Comparison of ENCODE assay signal across 11 mouse cellular contexts in genomic region chr8:111991278-111991677, GRCm38 (mm10). TPM values are rescaled to one million over a fixed set of nuclear protein-coding genes. Genes with fewer than 3 reads are reported as not detected.
DNase-seq lines count a peak whose midpoint lies in the region; ATAC-seq and TF ChIP-seq lines count a peak whose summit lies in the region.
"Had no signal": no experiment of that assay in that cellular context is flagged by ENCODE, and none has a peak within 500 bp of the region (broad histone marks: within the 10 kb centered on the region; RNA-seq: fewer than 3 reads in every experiment).

No protein-coding gene starts in this region.

- H3K27me3 ChIP-seq in heart, embryonic 10.5 days (ENCODE audit: insufficient read depth, poor library complexity, severe bottlenecking), result no peaks in the 10 kb centered on the region
- no peaks in the 10 kb centered on the region for H3K27me3 ChIP-seq in CH12.LX (replicated peaks)
- H3K27me3 ChIP-seq in forebrain, embryonic 15.5 days, result no peaks in the 10 kb centered on the region
- H3K27me3 ChIP-seq in liver, embryonic 15.5 days, result no peaks in the 10 kb centered on the region

- TF ChIP-seq CTCF in CH12.LX (conservative IDR thresholded peaks at IDR 0.05 in 1 of 2, IDR thresholded peaks at IDR 0.05 in 1 of 2; ENCODE audit: low read depth in 2 of 2, low read length in 2 of 2), result no peak

- no peaks in the 10 kb centered on the region for H3K9me3 ChIP-seq in heart, embryonic 10.5 days
- H3K9me3 ChIP-seq in CH12.LX (replicated peaks; ENCODE audit: low read length), result no peaks in the 10 kb centered on the region
- no peaks in the 10 kb centered on the region for H3K9me3 ChIP-seq in forebrain, embryonic 15.5 days
- H3K9me3 ChIP-seq in liver, embryonic 15.5 days (replicated peaks), result no peaks in the 10 kb centered on the region

- H3K4me1 ChIP-seq in heart, embryonic 10.5 days, result 0 out of 2 replicates have a peak, but pooled peaks cover 10% of the 10 kb centered on the region
- H3K4me1 ChIP-seq in CH12.LX (ENCODE audit: control insufficient read depth in 1 of 2, insufficient read depth in 2 of 2), result peaks cover 2 to 21% of the 10 kb centered on the region in 2 experiments; a peak in 3 of 4 replicates
- H3K4me1 ChIP-seq in forebrain, embryonic 15.5 days, result peaks cover 11% of the 10 kb centered on the region
- H3K4me1 ChIP-seq in liver, embryonic 15.5 days (replicated peaks), result peaks cover 14% of the 10 kb centered on the region

- no peak for TF ChIP-seq EP300 in CH12.LX (IDR thresholded peaks at IDR 0.05; ENCODE audit: low read length)

- peak overlapping the region; percentile 90; the same call in 1 of the 2 replicates for H3K27ac ChIP-seq in heart, embryonic 10.5 days
- no peak overlapping the region for H3K27ac ChIP-seq in CH12.LX (ENCODE audit: insufficient read depth, low read depth)
- no peak overlapping the region for H3K27ac ChIP-seq in forebrain, embryonic 15.5 days (replicated peaks)
- no peak overlapping the region for H3K27ac ChIP-seq in liver, embryonic 15.5 days (replicated peaks)

- TF ChIP-seq POLR2A in CH12.LX (IDR thresholded peaks at IDR 0.05; ENCODE audit: low read depth, low read length), result no peak

- WGBS in heart, embryonic 10.5 days, result 63% methylated on average over 8 of the region's 8 CpGs
- WGBS in forebrain, embryonic 15.5 days, result 60% methylated on average over 8 of the region's 8 CpGs
- 49% methylated on average over 8 of the region's 8 CpGs for WGBS in liver, embryonic 15.5 days (ENCODE audit: insufficient replicate concordance)

- peaks cover 63% of the 10 kb centered on the region for H3K36me3 ChIP-seq in heart, embryonic 10.5 days
- peaks cover 57 to 71% of the 10 kb centered on the region in 2 experiments for H3K36me3 ChIP-seq in CH12.LX (replicated peaks in 1 of 2; ENCODE audit: control insufficient read depth in 1 of 2, insufficient read depth in 1 of 2, low read length in 1 of 2)
- H3K36me3 ChIP-seq in forebrain, embryonic 15.5 days, result peaks cover 46% of the 10 kb centered on the region
- H3K36me3 ChIP-seq in liver, embryonic 15.5 days (replicated peaks), result peaks cover 58% of the 10 kb centered on the region

- H3K79me2 ChIP-seq in CH12.LX (replicated peaks; ENCODE audit: control insufficient read depth, extremely low read depth, insufficient read depth, poor library complexity, severe bottlenecking), result no peaks in the 10 kb centered on the region; the same call in 1 of the 2 replicates

- ATAC-seq in forebrain, embryonic 15.5 days (replicated peaks), result no peak
- ATAC-seq in liver, embryonic 15.5 days (ENCODE audit: insufficient read depth), result no peak

- peak overlapping the region; percentile 77 for H3K4me2 ChIP-seq in CH12.LX (ENCODE audit: insufficient read depth, low read depth, poor library complexity, severe bottlenecking)
- H3K4me2 ChIP-seq in forebrain, embryonic 15.5 days (replicated peaks), result peak overlapping the region; percentile 67
- H3K4me2 ChIP-seq in liver, embryonic 15.5 days, result peak overlapping the region; percentile 85

- DNase-seq in heart, embryonic 10.5 days (ENCODE audit: low spot score), result no peak
- no peak for DNase-seq in heart, postnatal 36 days
- no peak for DNase-seq in CH12.LX (ENCODE audit: extremely low read depth)
- DNase-seq in right cerebral cortex, postnatal 14 days, result no peak
- no peak for DNase-seq in urinary bladder, postnatal 25 days (ENCODE audit: low spot score)
- no peak for DNase-seq in thymus, postnatal 4 days
- DNase-seq: cerebellum, adult 2 months had no signal

- dilution Hi-C loops in CH12.LX (cut with MboI; ENCODE audit: extremely low pct_ligation_motif_present, extremely low pct_unique_long_range_greater_than_20kb, low sequenced_read_pairs), result no loop called here

- intact Hi-C loops in heart, postnatal 36 days (cut with DNase I), result loop anchor here (2.0 to 5.0 kb wide), 2 partner anchors 50 to 314 kb away; partner anchors contain the start of gene Gabarapl2

- no peak for TF ChIP-seq RAD21 in CH12.LX (IDR thresholded peaks at IDR 0.05; ENCODE audit: low read depth, low read length)

- H3K4me3 ChIP-seq in heart, embryonic 10.5 days, result peak overlapping the region; percentile 89
- H3K4me3 ChIP-seq in CH12.LX (replicated peaks in 1 of 3; ENCODE audit: low read depth in 2 of 3, low read length in 2 of 3, poor library complexity in 1 of 3), result peak overlapping the region; percentile 70 to 95 (median 84)
- peak overlapping the region; percentile 60 for H3K4me3 ChIP-seq in forebrain, embryonic 15.5 days
- H3K4me3 ChIP-seq in liver, embryonic 15.5 days (replicated peaks), result peak overlapping the region; percentile 70

- in situ Hi-C loops in CH12.LX (cut with MboI; ENCODE audit: low pct_ligation_motif_present, low pct_unique_long_range_greater_than_20kb, low sequenced_read_pairs), result loop anchor here (10.0 kb wide), 1 partner anchor 116 kb away; the partner anchor contains the start of gene Tmem170

- peak overlapping the region; percentile 45 for H3K9ac ChIP-seq in CH12.LX (ENCODE audit: insufficient read depth, low read depth)
- peak overlapping the region; percentile 68 for H3K9ac ChIP-seq in forebrain, embryonic 15.5 days (replicated peaks)
- peak overlapping the region; percentile 66 for H3K9ac ChIP-seq in liver, embryonic 15.5 days

TF ChIP-seq in CH12.LX, 34 proteins besides CTCF, POLR2A, EP300 and RAD21:
- TF ChIP-seq ZNF384 (IDR thresholded peaks at IDR 0.05; ENCODE audit: low read depth, low read length) (no peak), USF2 (conservative IDR thresholded peaks at IDR 0.05; ENCODE audit: low read depth, low read length) (no peak), GABPA (IDR thresholded peaks at IDR 0.05; ENCODE audit: insufficient replicate concordance, low read depth, low read length) (no peak), HCFC1 (IDR thresholded peaks at IDR 0.05; ENCODE audit: low read depth, low read length) (no peak), ETS1 (conservative IDR thresholded peaks at IDR 0.05; ENCODE audit: low read depth, low read length) (no peak), TCF12 (IDR thresholded peaks at IDR 0.05; ENCODE audit: low read depth, low read length) (no peak), JUND (conservative IDR thresholded peaks at IDR 0.05; ENCODE audit: low read depth, low read length) (no peak), ZKSCAN1 (IDR thresholded peaks at IDR 0.05; ENCODE audit: borderline replicate concordance, low read depth, low read length) (no peak), POLR2AphosphoS2 (IDR thresholded peaks at IDR 0.05; ENCODE audit: low read depth, low read length) (no peak), BHLHE40 (IDR thresholded peaks at IDR 0.05; ENCODE audit: low read depth, low read length) (no peak)

RNA-seq across cellular contexts. Expression of gene Adat1, which starts 0.8 kb away (rescaled TPM):
- 9.9 and 11.5 TPM in 2 replicates for polyA plus RNA-seq in heart, embryonic 10.5 days (2016; fragmentation: Nextera tagmentation; extraction: Ambion mirVana)
- total RNA-seq in heart, postnatal 36 days (2021), result 1 to 10 TPM; 1.5 to 1.7 TPM
- total RNA-seq in CH12.LX (2012; rRNA removed) (7.6 and 8.1 TPM in 2 replicates), CH12.LX (2014; rRNA removed) (5.0 and 5.4 TPM in 2 replicates)
- 8.2 and 8.7 TPM in 2 replicates for polyA plus RNA-seq in CH12.LX (2012; ENCODE audit: insufficient read length, low read depth)
- 9.3 and 9.8 TPM in 2 replicates for polyA plus RNA-seq in forebrain, embryonic 15.5 days (2015; fragmentation: Nextera tagmentation; extraction: Ambion mirVana)
- 2.8 and 3.7 TPM in 2 replicates for polyA plus RNA-seq in liver, embryonic 15.5 days (2015; fragmentation: Nextera tagmentation; extraction: Ambion mirVana)

RNA-seq across cellular contexts. Expression of gene Kars, which starts 19.8 kb away (rescaled TPM):
- 188 and 232 TPM in 2 replicates for polyA plus RNA-seq in heart, embryonic 10.5 days (2016; fragmentation: Nextera tagmentation; extraction: Ambion mirVana)
- 100 to 1,000 TPM in 1 of 2 experiments, 10 to 100 TPM in 1; 99.8 to 106 TPM for total RNA-seq in heart, postnatal 36 days (2021)
- total RNA-seq in CH12.LX (2012; rRNA removed) (304 and 324 TPM in 2 replicates), CH12.LX (2014; rRNA removed) (257 TPM in 2 replicates)
- polyA plus RNA-seq in CH12.LX (2012; ENCODE audit: insufficient read length, low read depth), result 373 and 400 TPM in 2 replicates
- 178 and 179 TPM in 2 replicates for polyA plus RNA-seq in forebrain, embryonic 15.5 days (2015; fragmentation: Nextera tagmentation; extraction: Ambion mirVana)
- 75.9 and 78.4 TPM in 2 replicates for polyA plus RNA-seq in liver, embryonic 15.5 days (2015; fragmentation: Nextera tagmentation; extraction: Ambion mirVana)

RNA-seq across cellular contexts. Expression of gene Terf2ip, which starts 19.9 kb away (rescaled TPM):
- polyA plus RNA-seq in heart, embryonic 10.5 days (2016; fragmentation: Nextera tagmentation; extraction: Ambion mirVana), result 21.0 and 22.1 TPM in 2 replicates
- 10 to 100 TPM; 11.1 to 12.0 TPM for total RNA-seq in heart, postnatal 36 days (2021)
- 8.1 and 9.4 TPM in 2 replicates for total RNA-seq in CH12.LX (2012; rRNA removed)
- total RNA-seq in CH12.LX (2014; rRNA removed), result 12.0 and 12.4 TPM in 2 replicates
- 11.7 and 13.7 TPM in 2 replicates for polyA plus RNA-seq in CH12.LX (2012; ENCODE audit: insufficient read length, low read depth)
- polyA plus RNA-seq in forebrain, embryonic 15.5 days (2015; fragmentation: Nextera tagmentation; extraction: Ambion mirVana), result 53.6 and 56.2 TPM in 2 replicates
- polyA plus RNA-seq in liver, embryonic 15.5 days (2015; fragmentation: Nextera tagmentation; extraction: Ambion mirVana), result 5.9 and 6.0 TPM in 2 replicates

RNA-seq across cellular contexts. Expression of gene Gm6793, which starts 23.6 kb away (rescaled TPM):
- polyA plus RNA-seq in heart, embryonic 10.5 days (2016; fragmentation: Nextera tagmentation; extraction: Ambion mirVana), result 0.31 and 0.53 TPM in 2 replicates
- not detected for total RNA-seq in heart, postnatal 36 days (2021)
- total RNA-seq in CH12.LX (2012; rRNA removed) (0.42 TPM in 1 of 2 replicates, not detected in the other), CH12.LX (2014; rRNA removed) (0.22 TPM in 1 of 2 replicates, not detected in the other)
- 0.27 and 0.90 TPM in 2 replicates for polyA plus RNA-seq in CH12.LX (2012; ENCODE audit: insufficient read length, low read depth)
- polyA plus RNA-seq in forebrain, embryonic 15.5 days (2015; fragmentation: Nextera tagmentation; extraction: Ambion mirVana), result 0.20 and 0.80 TPM in 2 replicates
- 0.14 and 0.31 TPM in 2 replicates for polyA plus RNA-seq in liver, embryonic 15.5 days (2015; fragmentation: Nextera tagmentation; extraction: Ambion mirVana)
- polyA plus RNA-seq: cerebellum, adult 2 months; large intestine, adult 2 months; small intestine, adult 2 months had no signal

RNA-seq across cellular contexts. Expression of gene Gabarapl2, which starts 50.8 kb away (rescaled TPM):
- polyA plus RNA-seq in heart, embryonic 10.5 days (2016; fragmentation: Nextera tagmentation; extraction: Ambion mirVana), result 172 and 178 TPM in 2 replicates
- total RNA-seq in heart, postnatal 36 days (2021), result 100 to 1,000 TPM; 128 to 138 TPM
- total RNA-seq in CH12.LX (2012; rRNA removed) (29.8 and 30.6 TPM in 2 replicates), CH12.LX (2014; rRNA removed) (49.4 and 61.0 TPM in 2 replicates)
- polyA plus RNA-seq in CH12.LX (2012; ENCODE audit: insufficient read length, low read depth), result 39.3 and 42.1 TPM in 2 replicates
- polyA plus RNA-seq in forebrain, embryonic 15.5 days (2015; fragmentation: Nextera tagmentation; extraction: Ambion mirVana), result 483 and 504 TPM in 2 replicates
- polyA plus RNA-seq in liver, embryonic 15.5 days (2015; fragmentation: Nextera tagmentation; extraction: Ambion mirVana), result 182 and 198 TPM in 2 replicates
